Mouse (Mus musculus) heart, postnatal 36 days (tissue): ENCODE measurements around the gene Cpt2. TPM values are rescaled to one million over a fixed set of nuclear protein-coding genes. Genes with fewer than 3 reads are reported as not detected.

Experiments
- total RNA-seq, 2 experiments: library from RNA; stranded (reverse); gene quantifications; 2 replicates each; pipeline ENCODE4 v1.2.3; 2021

Cpt2 gene
- total RNA-seq, 2 experiments from 2014 or later = 308 to 324 TPM

Other genes with a start within 250 kb of the Cpt2 start
- not detected for gene Dmrtb1, start 239.4 kb downstream of the Cpt2 start, total RNA-seq
- 1 to 10 TPM in 1 of 2 experiments, under 1 TPM in 1; 0.97 to 1.1 TPM for gene Lrp8, start 121.3 kb downstream of the Cpt2 start, total RNA-seq
- 10 to 100 TPM; 43.0 to 43.5 TPM for gene Magoh, start 43.9 kb downstream of the Cpt2 start, total RNA-seq
- gene 0610037L13Rik, start 33.8 kb downstream of the Cpt2 start, total RNA-seq = 10 to 100 TPM; 53.2 to 54.3 TPM
- gene Slc1a7, start 44.7 kb upstream of the Cpt2 start, total RNA-seq = under 1 TPM; 0.27 to 0.33 TPM
- 10 to 100 TPM; 25.6 to 26.3 TPM for gene Podn, start 172.8 kb upstream of the Cpt2 start, total RNA-seq
- gene Scp2, start 221.4 kb upstream of the Cpt2 start, total RNA-seq = 100 to 1,000 TPM; 307 to 334 TPM
- gene Echdc2, start 241.8 kb upstream of the Cpt2 start, total RNA-seq = 10 to 100 TPM; 30.6 to 33.2 TPM